Mouse (Mus musculus): ENCODE results near the gene Ptdss2. TPM values are rescaled to one million over a fixed set of nuclear protein-coding genes. Genes with fewer than 3 reads are reported as not detected.

Ptdss2 gene
- polyA plus RNA-seq, 1 experiment = 24.1 TPM

GRCm38 (mm10) chr7:141119487-141119886, 2.7 kb upstream of the Ptdss2 start:
- no peaks in the 10 kb centered on the region for H3K4me1 ChIP-seq (ENCODE audit: control insufficient read depth, insufficient read depth, low read length)
- no peak for DNase-seq
- 78% methylated on average over 3 of the region's 3 CpGs for WGBS
- no peak overlapping the region for H3K4me3 ChIP-seq (replicated peaks; ENCODE audit: extremely low read depth, low read depth, low read length)
- TF ChIP-seq POLR2A (IDR thresholded peaks at IDR 0.05; ENCODE audit: borderline replicate concordance, extremely low read depth, low read depth, low read length) (no peak), CTCF (IDR thresholded peaks at IDR 0.05; ENCODE audit: insufficient read depth, low read length) (no peak)

- 76% methylated on average over 3 of the region's 3 CpGs for WGBS
- Histone ChIP-seq H3K4me3 (replicated peaks; ENCODE audit: extremely low read depth, low read depth, low read length) (no peak overlapping the region), H3K4me1 (ENCODE audit: control insufficient read depth, insufficient read depth, low read length) (no peaks in the 10 kb centered on the region)
- TF ChIP-seq CTCF (IDR thresholded peaks at IDR 0.05; ENCODE audit: insufficient read depth, low read length) = no peak
- no peak for TF ChIP-seq POLR2A (IDR thresholded peaks at IDR 0.05; ENCODE audit: borderline replicate concordance, extremely low read depth, low read depth, low read length)
- DNase-seq = no peak
Observed at GRCm38 (mm10) chr7:141120605-141121004, 1.6 kb upstream of the Ptdss2 start.

GRCm38 (mm10) chr7:141121051-141121531, 1.1 kb upstream of the Ptdss2 start:
- no peak for DNase-seq
- WGBS = 73% methylated on average over 5 of the region's 5 CpGs
- H3K4me1 ChIP-seq (ENCODE audit: control insufficient read depth, insufficient read depth, low read length) = no peaks in the 10 kb centered on the region
- no peak overlapping the region for H3K4me3 ChIP-seq (replicated peaks; ENCODE audit: extremely low read depth, low read depth, low read length)
- no peak for TF ChIP-seq POLR2A (IDR thresholded peaks at IDR 0.05; ENCODE audit: borderline replicate concordance, extremely low read depth, low read depth, low read length)
- peak; percentile 23; the same call in 1 of the 2 replicates for TF ChIP-seq CTCF (IDR thresholded peaks at IDR 0.05; ENCODE audit: insufficient read depth, low read length)

- Histone ChIP-seq H3K4me1 (ENCODE audit: control insufficient read depth, insufficient read depth, low read length) (no peaks in the 10 kb centered on the region), H3K4me3 (replicated peaks; ENCODE audit: extremely low read depth, low read depth, low read length) (peak overlapping the region; percentile 66)
- peak; percentile 95 for DNase-seq
- 1% methylated on average over 29 of the region's 29 CpGs for WGBS
- TF ChIP-seq POLR2A (IDR thresholded peaks at IDR 0.05; ENCODE audit: borderline replicate concordance, extremely low read depth, low read depth, low read length) (0 out of 2 replicates have a peak, but pooled peaks have one; percentile 60), CTCF (IDR thresholded peaks at IDR 0.05; ENCODE audit: insufficient read depth, low read length) (no peak)
Observed at GRCm38 (mm10) chr7:141122689-141123516, 721 bp downstream of the Ptdss2 start.

- peak overlapping the region; percentile 66 for H3K4me3 ChIP-seq (replicated peaks; ENCODE audit: extremely low read depth, low read depth, low read length)
- no peaks in the 10 kb centered on the region for H3K4me1 ChIP-seq (ENCODE audit: control insufficient read depth, insufficient read depth, low read length)
- TF ChIP-seq POLR2A (IDR thresholded peaks at IDR 0.05; ENCODE audit: borderline replicate concordance, extremely low read depth, low read depth, low read length) = no peak
- TF ChIP-seq CTCF (IDR thresholded peaks at IDR 0.05; ENCODE audit: insufficient read depth, low read length) = no peak
- WGBS = 2% methylated on average over 15 of the region's 15 CpGs
- DNase-seq = no peak
Observed at GRCm38 (mm10) chr7:141123517-141123856, 1.3 kb downstream of the Ptdss2 start.

GRCm38 (mm10) chr7:141131024-141131820, 9.0 kb downstream of the Ptdss2 start:
- H3K4me3 ChIP-seq (replicated peaks; ENCODE audit: extremely low read depth, low read depth, low read length) = peak overlapping the region; percentile 78
- H3K4me1 ChIP-seq (ENCODE audit: control insufficient read depth, insufficient read depth, low read length) = peaks cover 6% of the 10 kb centered on the region
- WGBS = under 1% methylated on average over 59 of the region's 59 CpGs
- peak; percentile 86 for DNase-seq
- TF ChIP-seq POLR2A (IDR thresholded peaks at IDR 0.05; ENCODE audit: borderline replicate concordance, extremely low read depth, low read depth, low read length) (peak; percentile 30; the same call in 1 of the 2 replicates), CTCF (IDR thresholded peaks at IDR 0.05; ENCODE audit: insufficient read depth, low read length) (no peak)

GRCm38 (mm10) chr7:141131904-141132755, 9.9 kb downstream of the Ptdss2 start:
- H3K4me1 ChIP-seq (ENCODE audit: control insufficient read depth, insufficient read depth, low read length) = peaks cover 6% of the 10 kb centered on the region
- H3K4me3 ChIP-seq (replicated peaks; ENCODE audit: extremely low read depth, low read depth, low read length) = peak overlapping the region; percentile 78
- WGBS = 61% methylated on average over 12 of the region's 12 CpGs
- no peak for DNase-seq
- TF ChIP-seq CTCF (IDR thresholded peaks at IDR 0.05; ENCODE audit: insufficient read depth, low read length) (no peak), POLR2A (IDR thresholded peaks at IDR 0.05; ENCODE audit: borderline replicate concordance, extremely low read depth, low read depth, low read length) (no peak)

GRCm38 (mm10) chr7:141141326-141141725, 19.1 kb downstream of the Ptdss2 start:
- 83% methylated on average over 4 of the region's 4 CpGs for WGBS
- Histone ChIP-seq H3K4me3 (replicated peaks; ENCODE audit: extremely low read depth, low read depth, low read length) (no peak overlapping the region), H3K4me1 (ENCODE audit: control insufficient read depth, insufficient read depth, low read length) (no peaks in the 10 kb centered on the region)
- no peak for TF ChIP-seq CTCF (IDR thresholded peaks at IDR 0.05; ENCODE audit: insufficient read depth, low read length)
- TF ChIP-seq POLR2A (IDR thresholded peaks at IDR 0.05; ENCODE audit: borderline replicate concordance, extremely low read depth, low read depth, low read length) = no peak
- no peak for DNase-seq

- peak; percentile 44 for DNase-seq
Observed at GRCm38 (mm10) chr7:141143112-141143511, 20.9 kb downstream of the Ptdss2 start.

More at GRCm38 (mm10) chr7:141143112-141143511, 20.9 kb downstream of the Ptdss2 start:
- H3K4me1 ChIP-seq (ENCODE audit: control insufficient read depth, insufficient read depth, low read length) = no peaks in the 10 kb centered on the region
- H3K4me3 ChIP-seq (replicated peaks; ENCODE audit: extremely low read depth, low read depth, low read length) = no peak overlapping the region
- WGBS = 47% methylated on average over 5 of the region's 5 CpGs
- TF ChIP-seq CTCF (IDR thresholded peaks at IDR 0.05; ENCODE audit: insufficient read depth, low read length) = peak; percentile 47
- TF ChIP-seq POLR2A (IDR thresholded peaks at IDR 0.05; ENCODE audit: borderline replicate concordance, extremely low read depth, low read depth, low read length) = no peak

Data from lung, adult 2 months (tissue).